Mouse (Mus musculus) activated CD4-positive, CD25-positive, alpha-beta regulatory T cell, adult 4 months (primary cell): ENCODE data around the gene Gm20538. TPM values are rescaled to one million over a fixed set of nuclear protein-coding genes. Genes with fewer than 3 reads are reported as not detected.

Source experiments
- ATAC-seq: one replicate; pipeline ENCODE4 v1.8.0; 2017
- polyA plus RNA-seq, 2 experiments: library from polyadenylated mRNA; unstranded; fragments of 100-300 nt; shearing (Covaris generic); gene quantifications; one replicate each; pipeline ENCODE4 v1.2.1; 2017

Gm20538 gene
- polyA plus RNA-seq: 1 to 10 TPM in 1 of 2 experiments, not detected in 1; 2.1 TPM

GRCm38 (mm10) chr19:44552731-44553130 is at the start of gene Gm20538:
Gene Gm20538, minus strand, starts transcription at chr19:44552831.
- ATAC-seq: no peak

GRCm38 (mm10) chr19:44594180-44594579 is 41.5 kb upstream of the Gm20538 start:
- no peak for ATAC-seq

- no peak for ATAC-seq
These were observed 39.0 kb upstream of the Gm20538 start for GRCm38 (mm10) chr19:44591638-44592037.

DNA sequence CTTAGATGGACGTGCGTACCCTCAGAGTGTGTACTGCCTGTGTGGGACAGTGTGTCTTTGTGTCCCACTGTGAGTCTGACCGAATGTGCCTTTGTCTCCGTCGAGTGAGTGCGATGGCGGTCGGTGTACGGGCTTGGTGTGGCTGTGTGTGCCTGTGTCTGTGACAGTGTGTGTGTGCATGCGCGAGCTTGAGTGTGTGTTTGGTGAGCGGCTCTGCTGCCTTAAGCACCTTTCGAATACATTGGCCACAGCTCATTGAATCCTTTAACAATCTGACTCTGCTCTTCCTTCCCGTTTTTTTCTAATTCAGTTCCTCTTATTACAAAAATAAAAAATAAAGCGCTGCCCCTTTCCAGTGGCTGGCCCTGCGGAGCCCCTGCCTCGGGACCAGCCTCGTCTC is 38.4 kb upstream of the Gm20538 start:
- ATAC-seq: no peak

DNA sequence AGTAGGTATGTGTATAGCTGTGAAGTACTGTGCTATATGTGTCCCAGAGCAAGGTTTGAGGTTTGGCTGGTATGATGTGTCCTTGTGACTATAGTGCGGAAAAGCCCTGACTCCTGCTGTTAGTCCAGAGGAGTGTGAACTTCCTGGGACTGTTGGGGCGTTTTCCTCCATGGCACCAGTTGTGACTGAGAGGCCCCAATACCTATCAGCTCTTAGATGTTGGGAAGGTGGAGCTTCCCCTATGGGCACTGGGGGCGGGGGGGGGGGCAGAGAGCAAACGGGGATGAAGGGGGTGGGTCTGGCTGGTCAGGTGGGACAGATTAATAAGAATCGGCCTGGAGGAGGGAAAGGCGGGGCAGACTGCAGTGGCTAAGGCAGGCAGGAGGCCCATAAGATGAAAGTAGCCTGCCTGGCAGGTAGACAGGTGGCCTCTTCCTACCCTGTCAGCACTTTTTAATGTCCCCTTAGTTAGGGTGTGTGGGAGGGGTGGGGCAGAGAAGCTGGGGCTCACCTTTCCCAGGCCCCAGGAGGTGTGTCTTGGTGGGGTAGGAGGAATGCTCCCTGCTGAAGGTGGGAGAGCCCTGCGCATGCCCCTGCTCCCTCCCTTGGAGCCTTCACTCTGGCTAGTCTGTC is 37.1 kb upstream of the Gm20538 start:
- ATAC-seq: no peak

DNA sequence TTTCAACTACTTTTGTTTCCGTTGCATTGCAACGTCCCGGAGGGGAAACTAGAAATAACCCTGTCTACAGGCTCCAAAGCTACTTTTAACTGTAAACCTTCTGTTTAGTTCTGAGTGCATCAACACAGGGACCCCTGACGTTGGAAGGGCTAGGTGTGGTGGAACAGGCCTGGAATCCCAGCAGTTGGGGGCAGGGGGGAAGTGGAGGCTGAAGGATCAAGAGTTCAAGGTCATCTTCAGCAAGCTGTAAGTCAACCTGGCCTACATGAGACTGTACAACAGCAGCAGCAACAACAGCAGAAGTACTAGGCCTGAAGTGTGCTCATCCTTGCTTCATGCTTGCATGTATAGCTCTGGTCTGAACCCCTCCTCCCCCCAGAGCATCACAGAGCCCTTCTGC is 35.4 kb upstream of the Gm20538 start:
- ATAC-seq: no peak

DNA sequence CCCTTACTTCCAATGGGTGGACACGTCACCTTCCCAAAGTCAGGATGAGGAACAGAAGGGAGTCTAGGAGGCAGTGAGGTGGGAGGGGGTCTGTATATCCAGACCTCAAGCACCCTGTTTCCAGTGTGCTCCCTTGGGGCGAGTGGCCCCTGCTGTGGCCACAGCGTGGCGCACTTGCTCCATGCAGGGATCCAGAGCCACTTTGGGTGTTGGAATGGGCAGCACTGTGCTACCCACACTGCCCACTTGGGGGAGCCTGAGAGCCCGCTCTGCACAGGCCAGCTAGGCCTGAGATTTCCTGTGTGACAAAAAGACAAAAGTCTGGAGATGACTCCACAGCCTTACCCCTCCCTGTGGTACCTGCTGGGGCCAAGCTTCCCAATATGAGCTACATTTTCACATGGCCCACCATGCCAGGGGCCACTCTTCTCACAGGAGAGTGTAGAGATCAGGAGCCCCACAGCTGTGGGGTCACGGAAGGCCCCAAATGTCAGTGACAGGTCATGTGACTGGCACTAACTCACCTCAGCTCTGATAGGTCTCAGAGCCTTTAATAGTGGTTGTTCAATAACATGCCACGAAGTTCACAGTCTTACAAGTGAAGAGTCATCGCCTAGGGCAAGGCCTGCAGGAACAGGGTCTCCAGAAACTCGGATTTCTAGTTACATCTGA is 30.1 kb upstream of the Gm20538 start:
- ATAC-seq: peak; percentile 86

DNA sequence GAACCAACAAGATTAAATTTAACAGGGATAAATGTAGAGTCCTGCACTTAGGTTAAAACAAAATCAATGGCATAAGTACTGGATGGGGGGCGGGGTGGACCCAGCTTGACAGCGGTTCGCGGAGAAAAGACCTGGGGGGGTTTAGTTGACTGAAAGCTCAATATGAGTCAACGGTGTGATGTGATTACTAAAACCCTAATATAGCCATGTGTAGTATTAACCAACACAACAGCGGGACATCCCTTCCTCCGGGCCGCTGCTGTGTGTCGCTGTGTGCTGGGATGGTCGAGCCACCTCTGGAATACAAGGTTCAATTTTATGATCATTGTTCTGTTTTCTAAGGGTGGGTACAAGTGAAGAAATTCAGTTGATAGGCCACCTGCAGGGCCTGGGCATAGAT is 29.5 kb upstream of the Gm20538 start:
- ATAC-seq: no peak

GRCm38 (mm10) chr19:44578038-44578437 is 25.4 kb upstream of the Gm20538 start:
- ATAC-seq: peak; percentile 48

DNA sequence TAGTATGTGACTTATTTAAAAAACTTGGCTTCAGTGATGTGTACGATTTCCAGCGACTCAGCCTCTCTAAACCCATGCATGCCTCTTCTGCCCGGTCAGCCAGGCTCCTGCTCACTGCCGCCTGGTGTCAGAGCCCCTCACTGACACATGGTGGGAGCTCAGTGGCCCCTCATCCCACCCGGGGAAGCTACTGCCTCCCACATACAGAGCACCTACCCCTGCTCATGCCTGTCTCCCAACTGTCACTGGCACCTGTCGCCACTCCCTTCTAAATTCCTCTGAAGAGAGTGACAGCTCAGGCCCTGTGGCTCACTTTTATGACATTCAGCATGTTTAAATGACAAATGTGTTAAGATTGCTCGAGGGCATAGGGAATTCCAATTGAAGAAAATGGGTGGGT is 23.6 kb upstream of the Gm20538 start:
- ATAC-seq: no peak

GRCm38 (mm10) chr19:44567763-44568162 is 15.1 kb upstream of the Gm20538 start:
- ATAC-seq: no peak

DNA sequence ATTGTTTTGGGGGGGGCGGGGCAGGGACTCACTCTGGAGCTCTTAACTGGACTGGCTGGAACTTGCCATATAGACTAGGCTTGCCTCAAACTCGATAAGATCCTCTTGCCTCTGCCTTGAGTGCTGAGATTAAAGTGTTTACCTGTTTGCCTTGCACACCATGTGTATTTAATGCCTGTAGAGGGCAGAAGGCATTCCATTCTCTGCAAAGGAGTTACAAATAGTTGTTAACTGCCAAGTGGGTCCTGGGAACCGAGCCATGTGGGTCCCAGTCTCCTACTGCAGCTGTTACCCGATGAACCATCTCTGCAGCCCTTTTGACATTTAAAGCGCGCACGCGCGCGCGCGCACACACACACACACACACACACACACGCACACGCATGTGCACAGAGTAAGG is 11.4 kb upstream of the Gm20538 start:
- ATAC-seq: no peak

DNA sequence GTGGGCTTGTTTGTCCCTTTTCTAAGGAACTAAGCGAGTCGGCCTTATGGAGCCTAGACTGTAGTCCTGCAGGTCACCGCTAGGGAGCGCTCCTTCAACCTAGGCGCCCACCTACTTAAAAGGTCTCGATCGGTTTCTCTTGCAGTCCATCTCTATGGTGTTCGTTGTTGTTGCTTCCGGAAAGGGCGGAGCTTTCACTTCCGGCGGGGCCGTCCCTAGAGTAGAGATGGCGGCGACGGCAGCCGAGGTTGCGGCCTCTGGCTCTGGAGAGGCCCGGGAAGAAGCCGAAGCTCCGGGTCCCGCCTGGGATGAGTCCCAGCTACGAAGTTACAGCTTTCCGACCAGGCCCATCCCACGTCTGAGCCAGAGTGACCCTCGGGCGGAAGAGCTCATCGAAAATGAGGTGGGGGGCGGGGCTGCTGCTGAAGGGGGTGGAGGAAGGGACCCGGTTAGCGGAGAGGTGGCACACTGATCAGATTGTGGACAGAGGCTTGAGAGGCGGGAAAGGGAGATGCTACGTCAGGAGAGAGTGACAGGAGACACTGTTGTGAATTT is 10.1 kb upstream of the Gm20538 start, which contains the start of gene Hif1an:
Hif1an (plus strand) TSS at position 199 of the 555 bp plus-strand sequence.
- ATAC-seq: peak; percentile 98

- ATAC-seq: peak; percentile 79
These were observed 2.4 kb upstream of the Gm20538 start, which contains the start of gene Ndufb8 for GRCm38 (mm10) chr19:44554861-44555590. Gene Ndufb8, minus strand, starts transcription at chr19:44555440.

- ATAC-seq: peak; percentile 12
These were observed 1.8 kb upstream of the Gm20538 start for GRCm38 (mm10) chr19:44554490-44554860.

DNA sequence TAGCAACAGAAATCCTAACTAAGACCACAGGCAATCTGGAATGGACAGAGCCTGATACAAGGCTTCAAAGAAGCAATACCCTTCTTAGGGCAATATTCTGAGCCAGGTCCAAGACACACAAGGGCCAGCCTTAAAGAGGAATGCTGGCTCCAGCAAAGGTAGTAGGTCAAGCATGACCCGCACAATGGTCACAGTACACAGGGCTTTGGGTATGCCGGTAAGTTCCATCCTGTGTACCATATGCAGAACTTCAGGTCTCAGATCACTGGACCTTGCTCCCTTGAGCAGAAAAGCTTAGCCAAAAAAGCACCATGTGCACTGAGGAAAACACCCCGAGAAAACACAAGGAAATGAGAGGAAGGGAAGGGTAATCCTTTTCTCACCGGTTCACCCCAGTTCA is 655 bp upstream of the Gm20538 start:
- no peak for ATAC-seq

- no peak for ATAC-seq
These were observed 7.2 kb downstream of the Gm20538 start, which contains the start of gene Sec31b for GRCm38 (mm10) chr19:44545321-44546041. Gene Sec31b, minus strand, starts transcription at chr19:44545864.

GRCm38 (mm10) chr19:44544775-44545174 is 7.9 kb downstream of the Gm20538 start:
- peak; percentile 68 for ATAC-seq

DNA sequence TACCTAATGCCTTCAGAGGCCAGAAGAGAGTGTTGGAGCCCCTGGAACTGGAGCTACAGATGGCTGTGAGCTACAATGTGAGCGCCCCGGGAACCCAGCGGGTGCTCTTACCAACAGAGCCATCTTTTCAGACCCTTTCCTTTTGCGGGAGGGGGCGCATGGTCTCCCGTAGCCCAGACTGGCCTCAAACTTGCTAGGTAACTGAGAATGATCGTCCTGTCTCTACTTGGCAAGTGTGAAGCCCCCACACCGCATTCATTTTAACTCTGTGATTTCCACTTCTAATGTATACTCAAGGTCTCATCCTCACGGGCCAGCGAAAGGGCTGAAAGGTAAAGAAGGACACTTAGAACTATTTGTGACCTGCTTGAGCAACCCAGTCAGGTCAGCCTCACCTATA is 8.3 kb downstream of the Gm20538 start:
- no peak for ATAC-seq

GRCm38 (mm10) chr19:44542694-44543178 is 9.9 kb downstream of the Gm20538 start:
- no peak for ATAC-seq

DNA sequence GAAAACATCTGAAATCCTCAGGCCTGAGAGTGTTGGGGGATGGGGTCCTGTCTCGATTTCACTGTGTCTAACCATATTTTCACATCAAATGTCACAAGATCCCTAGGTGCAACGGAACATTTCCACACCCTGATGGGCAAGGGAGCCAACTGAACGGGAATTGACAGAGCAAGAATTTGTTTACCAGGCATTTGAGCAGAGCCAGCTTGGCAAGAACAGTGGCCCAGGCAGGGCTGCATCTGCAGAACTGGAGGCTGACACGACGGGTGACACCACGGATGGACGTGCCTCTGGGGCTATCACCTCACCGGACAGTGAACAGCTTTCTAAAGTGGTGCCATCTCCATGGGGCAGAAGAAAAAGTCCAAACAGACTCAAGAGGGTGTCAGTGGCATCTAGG is 15.2 kb downstream of the Gm20538 start:
- ATAC-seq: no peak

- ATAC-seq: no peak
These were observed 17.3 kb downstream of the Gm20538 start for GRCm38 (mm10) chr19:44535376-44535775.
